Mouse (Mus musculus): ENCODE results near the gene Numa1.
"Not testable (repeated sequence)": the region's sequence is repeated elsewhere in the genome, so short reads cannot be mapped to it uniquely, and the experiment has no call there.

Gene Numa1

GRCm38 (mm10) chr7:102048524-102048923 is 114.6 kb downstream of the Numa1 start:
- DNase-seq (ENCODE audit: low spot score) = not testable (repeated sequence)

DNA sequence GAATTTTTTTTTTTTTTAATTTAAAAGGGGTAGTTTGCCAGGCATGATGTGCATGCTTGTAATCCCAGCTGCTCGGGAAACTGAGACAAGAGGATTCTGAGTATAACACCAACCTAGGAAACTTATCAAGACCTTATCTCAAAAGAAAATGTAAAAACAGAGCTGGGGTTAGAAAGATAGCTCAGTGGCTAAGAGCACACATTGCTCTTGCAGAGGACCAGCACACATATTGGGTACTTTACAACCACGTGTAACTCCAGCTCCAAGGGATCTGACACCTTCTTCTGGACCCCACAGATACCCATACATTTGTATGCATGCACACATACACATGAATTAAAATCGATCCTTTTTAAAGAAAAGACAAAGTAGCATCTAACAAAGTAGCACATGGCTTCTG is 127.4 kb downstream of the Numa1 start:
- no peak for DNase-seq (ENCODE audit: low spot score)

DNA sequence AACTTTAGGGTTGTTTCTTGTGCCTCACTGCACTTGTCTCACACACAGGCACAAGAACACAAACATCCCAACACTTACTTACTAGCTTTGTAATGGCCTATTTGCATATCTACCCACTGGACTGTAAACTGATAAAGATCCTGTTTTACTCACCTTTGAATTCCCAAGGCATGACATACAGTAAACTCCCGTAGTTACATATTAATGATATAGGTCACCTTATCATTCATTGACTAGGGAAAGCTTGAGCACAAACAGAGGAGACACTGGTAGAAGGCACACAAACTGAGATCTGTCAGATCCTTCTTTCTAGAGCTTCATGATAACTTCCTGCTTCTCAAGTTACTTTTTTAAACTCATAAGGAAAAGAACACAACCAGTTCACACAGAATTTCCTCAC is 128.3 kb downstream of the Numa1 start:
- DNase-seq (ENCODE audit: low spot score) = no peak

GRCm38 (mm10) chr7:102063891-102064290 is 130.0 kb downstream of the Numa1 start:
- no peak for DNase-seq (ENCODE audit: low spot score)
